In the genomic region with DNA sequence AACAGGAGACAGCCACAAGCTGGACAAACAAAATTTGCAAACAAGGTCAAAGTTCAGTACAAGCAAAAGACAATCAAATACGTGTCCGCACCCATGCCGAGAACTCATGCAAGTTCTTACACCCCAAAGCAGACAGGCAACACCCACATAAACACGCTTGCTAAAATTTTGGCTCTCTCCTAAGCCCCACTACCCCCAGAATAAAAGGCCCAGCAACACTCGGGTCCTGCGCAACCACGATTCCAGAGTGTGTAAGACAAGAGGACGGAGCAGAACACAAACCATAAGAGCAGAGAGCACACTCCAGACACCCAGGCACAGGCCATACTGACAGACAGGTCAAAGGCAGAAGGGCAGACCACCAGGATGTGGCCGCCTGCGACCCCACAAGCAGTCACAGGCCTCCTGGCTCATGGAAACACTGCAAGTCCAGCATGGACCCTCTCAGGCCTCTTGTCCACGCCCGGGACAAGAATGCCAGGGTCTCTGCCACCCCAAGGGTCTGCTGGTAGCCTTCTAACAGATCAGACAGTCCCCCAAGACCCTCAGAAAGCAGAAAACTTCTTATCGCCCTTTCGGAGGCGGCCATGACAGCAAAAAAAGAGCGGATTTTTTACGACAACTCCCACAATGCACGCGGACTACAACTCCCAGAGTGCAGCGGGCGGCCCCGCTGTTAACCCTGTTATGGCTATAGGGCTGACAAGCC, we compare ENCODE assay signal across 8 mouse cellular contexts. TPM values are rescaled to one million over a fixed set of nuclear protein-coding genes. Genes with fewer than 3 reads are reported as not detected.
A peak's percentile ranks its signal among the peaks of the same experiment; 100 is the strongest.
DNase-seq lines count a peak whose midpoint lies in the region; ATAC-seq lines count a peak whose summit lies in the region.

No protein-coding gene starts in this region.

- H3K4me1 ChIP-seq in hindbrain, embryonic 13.5 days (replicated peaks), result peaks cover 14% of the 10 kb centered on the region

- no peaks in the 10 kb centered on the region for H3K27me3 ChIP-seq in hindbrain, embryonic 13.5 days

- peak overlapping the region; percentile 83 for H3K4me2 ChIP-seq in hindbrain, embryonic 13.5 days

- H3K27ac ChIP-seq in hindbrain, embryonic 13.5 days, result peak overlapping the region; percentile 20; the same call in 1 of the 2 replicates

- WGBS in hindbrain, embryonic 13.5 days, result 2% methylated on average over 22 of the region's 22 CpGs

- no peaks in the 10 kb centered on the region for H3K36me3 ChIP-seq in hindbrain, embryonic 13.5 days

- peak; percentile 84 for DNase-seq in Muller cell, postnatal 12 days (ENCODE audit: inconsistent ontology term)
- DNase-seq in cerebellum, adult 9-11 months, result peak; percentile 87
- DNase-seq in frontal cortex, postnatal 10 days (ENCODE audit: low spot score in 2 of 2), result peak; percentile 76 to 86
- peak; percentile 79 to 89 for DNase-seq in layer of hippocampus, postnatal 25 days (ENCODE audit: extremely low spot score in 1 of 2, low spot score in 1 of 2)
- DNase-seq in lung, postnatal 25 days (ENCODE audit: low spot score), result peak; percentile 87
- peak; percentile 95 for DNase-seq in retina, embryonic 14.5 days (ENCODE audit: low spot score)
- peak; percentile 91 for DNase-seq in thymus, postnatal 4 days

- H3K4me3 ChIP-seq in hindbrain, embryonic 13.5 days, result peak overlapping the region; percentile 58

- H3K9ac ChIP-seq in hindbrain, embryonic 13.5 days, result peak overlapping the region; percentile 83

- no peaks in the 10 kb centered on the region for H3K9me3 ChIP-seq in hindbrain, embryonic 13.5 days

- peak; percentile 99 for ATAC-seq in hindbrain, embryonic 13.5 days (ENCODE audit: low FRiP score)

RNA-seq across cellular contexts. Expression of a gene that starts 20.7 kb away (rescaled TPM):
- 125 and 130 TPM in 2 replicates for polyA plus RNA-seq in hindbrain, embryonic 13.5 days (2015; fragmentation: Nextera tagmentation; extraction: Ambion mirVana)
- total RNA-seq in layer of hippocampus, postnatal 25 days (2021), result 10 to 100 TPM; 69.8 to 76.4 TPM

Comparison
In these comparisons a context has a peak if more than half of its experiments do, and no peak if none do; other contexts are left out.
1. Peak in every context shown above with its lines: DNase-seq, ATAC-seq, H3K4me3 ChIP-seq and H3K27ac ChIP-seq.